Mouse (Mus musculus): ENCODE measurements around the gene Tgfbrap1.

Gene Tgfbrap1

DNA sequence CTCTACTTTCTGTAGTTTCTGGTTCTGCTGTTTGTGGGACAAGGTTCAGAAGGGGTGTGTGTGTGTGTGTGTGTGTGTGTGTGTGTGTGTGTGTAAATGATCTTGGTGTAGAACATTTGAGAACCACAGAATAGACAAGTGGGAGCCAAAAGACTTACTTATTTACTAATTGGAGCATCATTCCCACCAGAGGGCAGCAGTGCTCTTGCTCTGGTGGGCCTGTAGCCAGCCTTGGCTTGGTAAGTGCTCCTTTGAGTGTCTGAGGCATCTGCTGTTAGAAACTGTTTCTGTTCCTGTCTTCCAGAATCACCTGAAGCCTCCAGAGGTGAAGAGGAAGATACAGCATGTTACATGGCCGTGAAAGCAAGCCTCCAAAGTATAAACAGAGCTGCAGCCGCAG lies 14.4 kb upstream of the Tgfbrap1 start:
- peak; percentile 63 for DNase-seq (ENCODE audit: low spot score)

- no peak for DNase-seq (ENCODE audit: low spot score)
Measured at GRCm38 (mm10) chr1:43110556-43110955, 12.1 kb upstream of the Tgfbrap1 start.

GRCm38 (mm10) chr1:43108729-43109128 lies 10.3 kb upstream of the Tgfbrap1 start:
- no peak for DNase-seq (ENCODE audit: low spot score)

GRCm38 (mm10) chr1:43094206-43094605 lies 4.2 kb downstream of the Tgfbrap1 start:
- no peak for DNase-seq (ENCODE audit: low spot score)

DNA sequence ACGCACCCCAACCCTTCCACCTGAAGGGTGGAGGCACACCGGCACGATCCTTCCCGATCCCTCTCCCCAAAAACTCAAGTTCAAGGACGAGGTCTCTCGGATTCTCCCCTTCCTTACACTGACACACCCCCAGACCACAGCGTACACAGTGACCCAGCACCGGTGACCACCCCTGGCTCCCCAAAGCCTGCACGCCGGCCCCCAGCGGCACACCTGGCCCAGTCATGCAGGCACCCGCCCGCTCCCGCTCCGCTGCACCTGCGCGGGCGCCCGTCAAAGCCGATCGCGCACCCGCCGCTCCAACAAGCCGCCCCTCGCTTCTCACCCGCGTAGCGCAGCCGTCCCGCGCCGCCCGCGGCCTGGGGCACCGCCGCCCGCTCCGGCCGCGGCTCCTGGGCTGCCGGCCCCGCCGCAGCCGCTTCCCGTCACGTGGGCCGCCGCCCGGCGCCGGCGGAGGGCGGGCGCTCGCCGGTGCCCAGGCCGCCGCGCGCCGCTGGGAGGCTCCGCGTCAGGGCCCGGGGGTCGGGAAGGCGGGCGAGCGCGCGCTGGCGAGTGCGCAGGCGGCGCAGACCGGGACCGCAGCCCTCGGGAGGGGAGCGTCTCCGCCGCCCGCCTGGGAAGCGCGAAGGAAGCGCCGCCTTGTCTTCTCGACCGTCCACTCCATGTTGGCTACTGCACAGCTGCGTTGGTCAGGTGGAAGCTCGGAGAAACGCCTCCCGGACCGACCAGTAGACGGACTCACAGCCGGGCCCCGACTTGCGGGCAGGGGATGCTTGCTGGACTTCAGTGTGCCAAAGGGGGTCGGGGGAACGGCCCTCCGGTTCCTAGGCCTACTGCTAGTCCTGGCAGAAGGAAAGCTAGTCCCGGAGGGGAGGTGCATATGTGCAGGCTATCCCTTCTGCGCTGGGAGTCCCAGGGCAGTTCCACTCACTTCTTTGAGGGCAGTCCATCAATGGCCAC lies 6.1 kb downstream of the Tgfbrap1 start:
- DNase-seq (ENCODE audit: low spot score) = peak; percentile 33

DNA sequence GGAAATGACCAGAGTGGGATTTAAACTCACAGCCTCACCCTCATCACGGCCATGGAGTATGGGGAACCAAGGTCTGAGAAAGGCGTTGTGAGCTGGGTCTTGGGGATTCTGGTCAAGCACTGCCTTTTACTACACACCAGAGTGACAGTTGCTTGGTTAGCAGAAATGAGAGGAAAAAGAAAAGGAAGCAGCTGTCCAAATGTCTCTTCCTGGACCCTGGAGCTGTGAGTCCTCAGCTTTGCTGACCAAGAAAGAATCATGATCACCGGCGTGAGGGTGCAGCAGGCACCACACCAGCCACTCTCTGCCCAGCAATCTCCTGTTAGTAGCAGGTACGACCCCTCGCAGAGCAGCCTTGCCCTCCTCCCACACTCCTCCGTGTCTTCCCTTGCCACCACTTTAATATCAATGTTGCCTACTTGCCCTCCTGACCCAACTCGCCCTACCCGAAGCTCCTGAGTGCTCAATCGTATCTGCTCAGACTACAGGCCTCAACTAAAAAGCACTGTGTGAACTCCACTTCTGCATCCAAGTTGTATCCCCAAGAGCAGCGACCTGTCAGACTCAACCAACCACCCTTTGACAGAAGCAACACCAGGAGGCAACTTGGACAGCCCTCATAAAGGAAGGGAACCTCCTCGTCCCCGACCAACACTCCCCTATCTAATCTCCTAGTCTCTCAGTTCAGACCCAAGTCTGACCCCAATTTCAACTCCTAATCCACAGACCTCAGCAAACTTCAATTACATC lies 7.0 kb downstream of the Tgfbrap1 start:
- DNase-seq (ENCODE audit: low spot score) = no peak

DNA sequence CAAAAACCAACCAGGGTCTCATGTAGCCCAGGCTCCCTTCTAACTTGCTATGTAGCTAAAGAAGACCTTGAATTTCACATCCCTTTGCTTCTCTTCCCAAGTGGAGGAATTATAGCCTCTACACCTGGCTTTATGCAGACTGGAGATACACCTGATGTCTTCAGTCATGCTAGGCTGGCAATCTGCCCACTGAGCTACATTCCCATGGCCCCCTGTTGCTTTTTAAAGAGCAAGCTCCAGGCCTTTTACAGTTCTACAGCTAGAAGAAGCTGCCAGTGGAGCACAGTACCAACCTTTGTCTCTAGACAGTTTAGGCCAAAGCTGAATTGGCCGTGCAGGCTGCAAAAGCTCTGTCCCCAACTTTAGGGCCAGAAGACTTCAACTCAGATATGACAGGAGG lies 8.0 kb downstream of the Tgfbrap1 start:
- DNase-seq (ENCODE audit: low spot score) = no peak

GRCm38 (mm10) chr1:43082946-43083345 lies 15.5 kb downstream of the Tgfbrap1 start:
- DNase-seq (ENCODE audit: low spot score) = no peak

GRCm38 (mm10) chr1:43078124-43078523 lies 20.3 kb downstream of the Tgfbrap1 start:
- DNase-seq (ENCODE audit: low spot score) = no peak

- DNase-seq (ENCODE audit: low spot score) = no peak
Measured at GRCm38 (mm10) chr1:43074791-43075190, 23.6 kb downstream of the Tgfbrap1 start.

GRCm38 (mm10) chr1:43072561-43072960 lies 25.9 kb downstream of the Tgfbrap1 start:
- no peak for DNase-seq (ENCODE audit: low spot score)

DNA sequence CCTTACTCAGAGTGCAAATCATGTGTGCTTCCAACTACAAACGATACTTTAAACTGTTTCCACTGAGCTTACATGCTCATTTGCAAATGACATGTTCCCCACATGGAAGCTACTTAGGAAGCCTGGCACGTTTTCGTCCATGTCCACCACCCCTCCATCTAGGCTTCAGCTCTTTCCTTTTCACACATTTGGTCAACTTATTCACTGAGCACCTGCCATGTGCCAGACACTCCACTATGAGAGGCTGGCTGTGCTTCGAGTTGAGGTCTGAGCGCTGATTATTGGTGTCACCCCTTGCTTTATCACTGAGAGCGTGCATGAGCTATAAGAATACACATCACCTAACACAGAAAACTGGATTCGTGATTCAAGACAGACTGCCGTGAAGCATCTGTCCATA lies 26.4 kb downstream of the Tgfbrap1 start:
- DNase-seq (ENCODE audit: low spot score) = no peak

- no peak for DNase-seq (ENCODE audit: low spot score)
Measured at GRCm38 (mm10) chr1:43070726-43071125, 27.7 kb downstream of the Tgfbrap1 start.

DNA sequence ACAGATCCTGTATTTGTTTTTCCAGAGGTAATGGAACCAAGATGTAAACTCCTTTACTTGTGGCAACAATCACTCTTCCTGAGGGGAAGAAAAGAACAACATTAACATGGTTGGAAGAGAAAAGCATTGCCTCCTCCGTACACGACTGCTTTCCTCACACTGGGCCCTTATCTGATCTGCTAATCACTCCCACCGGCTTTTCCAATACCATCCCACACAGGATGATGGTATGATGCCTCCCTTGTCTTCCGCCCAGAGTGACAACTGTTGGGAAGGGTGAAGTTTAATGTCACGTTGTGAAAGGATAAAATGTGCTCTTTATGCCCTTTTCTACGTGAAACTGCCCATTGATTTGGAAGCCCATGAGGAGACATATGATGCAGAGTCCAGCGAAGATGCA lies 30.9 kb downstream of the Tgfbrap1 start:
- no peak for DNase-seq (ENCODE audit: low spot score)

- no peak for DNase-seq (ENCODE audit: low spot score)
Measured at GRCm38 (mm10) chr1:43066573-43066972, 31.9 kb downstream of the Tgfbrap1 start.

DNA sequence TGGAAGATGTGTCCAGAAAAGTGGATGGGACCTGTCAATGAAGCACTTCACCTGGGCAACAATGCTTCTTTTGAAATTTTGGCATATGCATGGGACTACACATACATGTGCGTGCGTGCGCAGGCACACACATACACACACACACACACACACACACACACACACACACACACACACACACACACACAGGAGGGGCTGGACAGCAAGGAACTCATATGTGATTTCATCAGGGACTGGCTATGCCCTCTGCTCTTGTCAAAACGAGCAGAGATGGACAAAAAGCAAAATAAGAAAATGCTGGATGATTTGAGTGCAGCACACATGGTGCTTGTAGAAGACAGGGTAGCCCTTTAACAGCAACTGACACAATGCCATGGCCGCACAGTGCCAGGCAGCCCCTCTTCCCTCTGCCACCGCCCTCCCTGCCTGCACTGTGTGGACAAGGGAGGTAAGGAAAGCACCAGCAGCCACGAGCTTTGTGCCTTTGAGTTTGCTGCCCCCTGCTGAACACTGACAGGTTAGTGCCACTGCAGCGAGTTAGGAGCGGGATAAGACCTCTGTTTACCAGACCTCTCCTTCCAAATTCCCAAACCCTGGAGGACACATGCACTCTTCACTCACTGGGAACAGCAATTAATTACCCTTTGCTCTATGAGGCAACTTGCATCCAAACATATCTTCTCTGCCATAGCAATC lies 32.7 kb downstream of the Tgfbrap1 start:
- DNase-seq (ENCODE audit: low spot score) = peak; percentile 46

DNA sequence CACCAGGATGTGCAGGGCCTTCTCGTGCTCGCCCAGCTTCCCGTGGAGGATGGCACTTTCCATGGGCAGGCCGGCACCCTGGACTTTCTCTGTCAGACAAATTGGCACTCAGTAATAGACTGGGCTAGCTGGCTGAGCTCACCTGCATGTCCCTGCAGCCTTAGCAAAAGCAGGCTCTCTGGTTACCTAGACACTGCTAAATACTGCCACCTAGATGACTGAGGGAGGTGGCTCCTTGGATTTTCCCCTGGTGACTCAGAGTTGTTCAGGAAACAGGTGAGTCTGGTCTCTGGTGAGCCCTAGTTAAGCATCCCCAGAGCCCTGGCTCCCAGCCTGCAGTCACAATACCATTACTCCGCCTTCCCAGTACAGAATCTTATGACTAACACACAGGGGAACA lies 46.5 kb downstream of the Tgfbrap1 start:
- DNase-seq (ENCODE audit: low spot score) = no peak

GRCm38 (mm10) chr1:43047811-43048210 lies 50.6 kb downstream of the Tgfbrap1 start:
- DNase-seq (ENCODE audit: low spot score) = no peak

DNA sequence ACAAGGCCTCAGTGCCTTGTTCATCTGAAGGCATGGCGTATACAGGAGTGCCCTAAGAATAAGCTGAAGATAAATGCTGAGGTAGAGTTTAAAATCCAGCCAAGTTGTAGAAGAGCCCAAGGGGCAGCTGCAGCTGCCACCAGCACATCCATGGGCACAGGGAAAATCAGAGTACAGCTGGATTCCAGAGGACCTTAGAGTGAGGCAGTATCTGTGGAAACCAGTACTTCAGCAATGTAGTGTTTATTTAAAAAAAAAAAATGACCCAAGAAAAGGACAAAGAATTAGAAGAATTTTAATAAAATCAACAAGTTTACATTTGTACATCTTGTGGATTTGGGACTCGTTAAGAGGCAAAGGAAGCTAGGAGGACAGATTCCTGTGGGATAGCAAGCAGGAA lies 51.4 kb downstream of the Tgfbrap1 start:
- no peak for DNase-seq (ENCODE audit: low spot score)

DNA sequence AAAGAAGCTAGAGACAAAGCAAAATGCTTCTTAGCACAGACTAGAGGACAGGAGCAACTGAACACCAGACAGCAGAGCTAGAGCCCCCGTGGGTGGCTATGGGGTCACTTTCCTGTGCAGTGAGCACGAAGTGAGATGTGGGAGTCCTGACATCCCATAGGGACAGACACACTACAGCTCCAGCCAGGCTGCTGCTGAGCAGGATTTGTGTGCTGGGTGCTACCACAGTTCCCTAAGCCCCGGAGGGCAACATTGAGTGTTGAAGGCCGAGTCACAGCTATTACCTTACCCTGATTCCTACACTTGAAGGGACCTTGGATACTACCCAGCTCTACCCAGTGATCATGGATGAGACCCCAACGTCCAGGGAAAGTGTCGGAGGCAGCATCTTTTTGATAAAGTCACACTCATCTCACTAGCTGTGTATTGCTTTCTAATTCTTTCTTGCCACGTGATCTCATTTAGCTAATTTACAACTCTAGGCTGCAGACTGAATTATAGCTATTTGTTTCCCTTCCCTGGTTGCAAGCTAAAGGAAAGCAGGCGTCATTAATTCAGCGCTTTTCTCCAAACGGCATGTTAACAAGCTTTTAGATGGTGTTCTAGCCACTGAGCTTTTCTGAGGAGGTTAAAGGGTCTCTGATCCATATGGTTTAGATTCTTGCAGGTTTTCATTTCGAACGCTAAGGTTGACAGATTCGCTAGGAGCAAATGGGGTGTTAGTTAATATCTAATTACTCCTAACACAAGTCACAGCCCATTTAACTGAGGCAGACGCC lies 53.0 kb downstream of the Tgfbrap1 start:
- DNase-seq (ENCODE audit: low spot score) = no peak

DNA sequence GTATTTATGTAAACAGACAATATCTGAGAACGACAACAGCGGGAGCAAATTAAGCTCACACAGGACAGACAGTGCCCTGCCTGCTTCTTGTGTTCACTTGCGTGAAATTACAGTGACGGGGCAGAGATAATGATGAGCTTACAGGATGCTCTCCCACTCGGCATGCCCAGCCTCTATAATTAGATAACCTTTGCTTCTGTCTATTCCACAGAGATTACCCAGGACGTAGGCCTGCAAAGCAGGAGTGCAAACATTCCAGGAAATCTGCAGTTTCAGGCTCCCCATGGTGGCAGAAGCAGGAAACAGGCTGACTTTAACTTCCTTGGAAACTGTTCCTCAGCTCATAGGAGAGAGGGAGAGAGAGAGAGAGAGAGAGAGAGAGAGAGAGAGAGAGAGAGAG lies 56.2 kb downstream of the Tgfbrap1 start:
- no peak for DNase-seq (ENCODE audit: low spot score)

DNA sequence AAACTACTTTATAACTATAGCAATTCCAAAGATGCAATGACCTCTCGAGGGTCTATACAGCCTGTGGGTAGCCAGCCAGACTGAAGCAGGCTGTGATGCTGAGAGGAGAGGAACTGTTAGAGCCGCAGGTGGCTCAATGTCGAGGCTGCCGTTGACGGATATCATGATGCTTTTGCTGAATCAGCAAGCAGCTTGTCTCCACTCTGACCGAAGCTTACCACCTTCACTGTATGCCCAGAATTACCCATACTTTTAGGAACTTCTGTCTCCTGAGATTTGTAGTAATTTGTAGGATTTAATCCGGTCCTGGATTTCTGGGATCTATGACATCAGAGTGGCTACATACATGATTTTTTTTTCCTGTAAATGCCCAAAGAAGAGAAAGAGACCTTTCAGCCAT lies 62.4 kb downstream of the Tgfbrap1 start:
- DNase-seq (ENCODE audit: low spot score) = no peak
